Mouse (Mus musculus) erythroblast, embryonic 14.5 days (primary cell): ENCODE measurements around the gene Prcp. TPM values are rescaled to one million over a fixed set of nuclear protein-coding genes. Genes with fewer than 3 reads are reported as not detected.
"Not testable (repeated sequence)": the region's sequence is repeated elsewhere in the genome, so short reads cannot be mapped to it uniquely, and the experiment has no call there.

Experiments used
- H3K27me3 ChIP-seq: 2 replicates; pipeline ENCODE4 v1.6.1; 2012; ENCODE audit warnings: inconsistent platforms; ENCODE audit not compliant: control insufficient read depth
- H3K36me3 ChIP-seq: 2 replicates; pipeline ENCODE4 v1.6.1; 2012; ENCODE audit warnings: mild to moderate bottlenecking, inconsistent platforms; ENCODE audit not compliant: control insufficient read depth
- H3K4me1 ChIP-seq: 2 replicates; pipeline ENCODE4 v1.6.1; 2012; ENCODE audit warnings: inconsistent platforms; ENCODE audit not compliant: control insufficient read depth
- H3K4me3 ChIP-seq: replicated peaks from 2 replicates; pipeline ENCODE3; 2012; ENCODE audit warnings: moderate library complexity, mild to moderate bottlenecking, inconsistent platforms
- H3K9me3 ChIP-seq: 2 replicates; pipeline ENCODE4 v1.6.1; 2012; ENCODE audit warnings: low read length, inconsistent platforms, mixed read lengths; ENCODE audit not compliant: control insufficient read depth
- GATA1 ChIP-seq: IDR thresholded peaks from 2 replicates; pipeline ENCODE4 v1.6.1; 2012; ENCODE audit warnings: low read length, inconsistent platforms, mixed read lengths
- TAL1 ChIP-seq: IDR thresholded peaks from 3 replicates; pipeline ENCODE4 v1.6.1; 2012; ENCODE audit warnings: low read length, inconsistent platforms, mixed read lengths
- polyA plus RNA-seq: library from polyadenylated mRNA; stranded (reverse); fragments of >175 nt; gene quantifications from 2 replicates; pipeline ENCODE4 v1.2.3, GENCODE M21; 2012

The Prcp gene
- polyA plus RNA-seq, 1 experiment = 2.6 TPM

DNA sequence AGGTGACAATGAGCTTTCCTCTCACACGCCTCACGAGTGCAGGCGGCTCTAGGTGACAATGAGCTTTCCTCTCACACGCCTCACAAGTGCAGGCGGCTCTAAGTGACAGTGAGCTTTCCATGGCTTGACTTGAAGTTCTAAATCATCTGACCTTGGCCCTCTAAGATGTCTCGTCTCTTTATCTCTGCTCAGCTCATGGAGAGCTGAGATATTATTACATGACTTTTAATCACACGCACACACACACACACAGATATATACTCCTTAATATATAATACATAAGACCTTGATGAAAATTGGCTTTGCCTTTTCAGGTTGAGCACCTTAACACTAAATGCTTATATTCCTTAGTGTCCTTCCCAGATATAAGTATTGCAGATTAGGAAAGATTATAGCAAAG is 12.5 kb downstream of the Prcp start:
- TF ChIP-seq GATA1 = no peak; the same call in 1 of the 2 replicates
- no peak for TF ChIP-seq TAL1
- Histone ChIP-seq H3K36me3 (peaks cover 80% of the 10 kb centered on the region), H3K4me3 (peak overlapping the region; percentile 25), H3K27me3 (no peaks in the 10 kb centered on the region), H3K9me3 (no peaks in the 10 kb centered on the region), H3K4me1 (peaks cover 76% of the 10 kb centered on the region)

DNA sequence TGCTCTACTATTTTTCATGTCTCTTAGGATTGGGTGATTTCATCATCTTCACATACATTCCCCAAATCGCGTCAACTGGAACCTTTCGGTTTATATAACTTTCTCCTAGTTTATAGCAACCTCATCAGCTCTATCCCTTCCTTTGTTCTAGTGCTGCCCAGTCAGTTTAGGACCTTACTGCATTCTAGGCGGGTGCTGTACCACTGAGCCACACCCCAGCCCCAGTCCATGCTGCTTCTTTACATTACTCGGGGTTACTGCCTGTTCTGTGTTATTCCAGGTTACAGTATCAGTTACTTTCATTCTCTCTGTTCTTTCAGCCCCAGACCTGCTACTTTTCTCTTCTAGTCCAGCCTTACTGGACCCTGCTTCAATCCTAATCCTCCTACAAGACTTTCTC is 13.0 kb downstream of the Prcp start:
- H3K36me3 ChIP-seq = peaks cover 80% of the 10 kb centered on the region
- peaks cover 72% of the 10 kb centered on the region for H3K4me1 ChIP-seq
- TF ChIP-seq GATA1 = no peak
- no peak for TF ChIP-seq TAL1
- no peaks in the 10 kb centered on the region for H3K27me3 ChIP-seq
- H3K4me3 ChIP-seq = peak overlapping the region; percentile 9
- H3K9me3 ChIP-seq = no peaks in the 10 kb centered on the region

DNA sequence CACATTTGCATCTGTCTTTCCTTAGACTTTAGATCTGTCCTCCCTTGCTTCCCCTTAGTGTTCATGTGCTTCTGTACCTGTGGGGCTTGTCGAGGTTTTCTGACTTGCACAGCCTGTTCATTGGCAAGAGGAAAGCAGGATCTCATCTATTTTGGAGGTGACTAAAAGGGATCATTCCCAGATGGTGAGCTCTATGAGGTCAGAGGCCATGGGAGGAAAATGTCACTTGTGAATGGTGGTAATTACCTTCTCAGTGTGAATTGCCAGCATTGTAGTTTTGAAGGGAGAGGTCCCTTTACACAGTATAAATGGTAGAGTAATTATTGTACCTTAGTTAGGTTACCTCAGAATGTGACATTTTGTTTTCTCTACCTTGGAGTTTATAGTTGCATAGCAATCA is 15.9 kb downstream of the Prcp start:
- TF ChIP-seq TAL1 (no peak), GATA1 (no peak)
- Histone ChIP-seq H3K27me3 (no peaks in the 10 kb centered on the region), H3K4me3 (no peak overlapping the region), H3K4me1 (peaks cover 42% of the 10 kb centered on the region), H3K36me3 (peaks cover 61% of the 10 kb centered on the region), H3K9me3 (no peaks in the 10 kb centered on the region)

DNA sequence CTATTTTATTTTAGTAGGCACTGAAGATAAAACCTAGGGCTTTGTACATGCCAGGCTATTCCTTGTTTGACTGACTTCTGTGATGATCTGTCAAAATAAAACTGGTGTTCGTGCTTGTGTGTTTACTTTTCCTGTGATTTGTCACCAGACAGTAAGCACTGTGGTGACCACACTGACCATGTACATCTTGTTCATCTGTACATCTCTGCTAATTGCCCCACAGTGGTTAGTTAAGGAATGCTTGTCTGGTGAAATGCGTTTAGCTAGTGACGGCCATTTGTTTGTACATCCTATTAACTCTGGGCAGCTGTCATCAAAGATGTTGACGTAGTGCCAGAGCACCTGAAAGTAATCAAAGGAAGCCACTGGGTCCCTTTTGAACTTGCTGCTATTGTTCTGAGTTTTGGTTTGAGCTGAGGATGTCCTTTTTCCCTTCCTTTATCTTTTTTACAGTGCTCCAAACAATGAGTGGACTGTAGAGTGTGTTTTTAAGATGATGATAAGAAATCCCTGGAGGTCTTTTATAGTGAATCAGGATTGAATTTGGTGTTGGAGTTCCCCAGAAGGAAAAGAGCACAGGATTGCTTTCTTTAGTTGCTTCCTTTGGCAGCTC is 16.5 kb downstream of the Prcp start:
- no peak overlapping the region for H3K4me3 ChIP-seq
- H3K9me3 ChIP-seq = no peaks in the 10 kb centered on the region
- peaks cover 39% of the 10 kb centered on the region for H3K4me1 ChIP-seq
- TF ChIP-seq GATA1 = no peak
- TF ChIP-seq TAL1 = no peak
- peaks cover 57% of the 10 kb centered on the region for H3K36me3 ChIP-seq
- no peaks in the 10 kb centered on the region for H3K27me3 ChIP-seq

DNA sequence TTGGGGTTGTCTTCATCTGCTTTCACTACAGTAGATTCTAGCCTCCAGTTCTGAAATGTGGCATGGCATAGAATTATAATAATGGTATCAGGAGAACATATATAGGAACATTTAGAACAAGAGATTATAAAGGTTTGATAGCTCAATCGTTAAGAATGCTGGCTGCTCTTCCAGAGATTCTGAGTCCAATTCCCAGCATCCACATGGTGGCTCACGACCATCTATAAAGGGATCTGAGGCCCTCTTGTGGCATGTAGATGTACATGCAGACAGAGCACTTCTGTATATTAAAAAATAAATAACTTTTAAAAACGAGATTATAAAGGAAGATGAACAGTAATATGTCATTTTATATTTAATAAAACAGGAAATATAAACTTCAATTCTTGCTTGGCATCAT is 19.2 kb downstream of the Prcp start:
- peaks cover 23% of the 10 kb centered on the region for H3K4me1 ChIP-seq
- H3K27me3 ChIP-seq = no peaks in the 10 kb centered on the region
- H3K36me3 ChIP-seq = peaks cover 40% of the 10 kb centered on the region
- H3K4me3 ChIP-seq = no peak overlapping the region
- TF ChIP-seq GATA1 = no peak
- no peak for TF ChIP-seq TAL1
- no peaks in the 10 kb centered on the region for H3K9me3 ChIP-seq

DNA sequence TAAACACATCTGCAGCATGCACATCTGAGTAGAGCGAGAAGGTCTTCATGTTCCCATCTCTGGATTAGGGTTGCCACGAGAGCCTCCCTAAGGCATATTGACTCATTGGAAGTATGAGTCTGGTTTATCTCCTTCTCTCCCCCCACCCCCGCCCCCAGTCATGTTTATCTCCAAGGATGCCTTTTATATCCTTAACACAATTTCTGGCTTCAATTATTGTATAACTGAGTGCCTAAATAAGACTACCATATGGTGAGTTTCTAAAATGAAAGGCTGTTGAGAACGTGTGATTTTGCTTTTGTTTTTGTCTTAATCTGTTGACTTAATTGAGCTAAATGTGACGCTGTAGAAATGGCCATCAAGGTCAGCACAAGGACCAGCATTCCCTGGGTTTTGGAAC is 21.8 kb downstream of the Prcp start:
- Histone ChIP-seq H3K36me3 (peaks cover 17% of the 10 kb centered on the region), H3K9me3 (no peaks in the 10 kb centered on the region), H3K4me3 (no peak overlapping the region), H3K27me3 (no peaks in the 10 kb centered on the region), H3K4me1 (peaks cover 12% of the 10 kb centered on the region)
- TF ChIP-seq GATA1 (no peak), TAL1 (no peak)

DNA sequence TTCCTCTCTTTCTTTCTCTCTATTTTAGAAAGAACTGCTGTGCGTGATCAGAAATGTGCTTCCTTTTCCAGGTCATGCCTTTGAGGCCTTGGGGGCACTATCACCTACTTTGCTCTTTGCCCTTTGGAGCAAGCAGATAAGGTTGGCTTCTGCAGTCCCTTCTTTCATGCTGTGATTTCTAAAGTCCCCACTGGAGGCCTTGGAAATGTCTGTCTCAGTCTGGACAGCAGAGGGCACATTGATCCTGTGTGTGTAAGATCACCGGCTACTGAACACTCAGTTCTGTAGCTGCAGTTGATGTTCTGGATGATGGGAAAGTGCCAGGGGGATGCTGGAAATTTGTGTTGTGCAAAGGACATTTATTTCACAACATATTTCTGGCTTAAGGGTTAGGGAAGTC is 22.8 kb downstream of the Prcp start:
- Histone ChIP-seq H3K27me3 (no peaks in the 10 kb centered on the region), H3K4me1 (peaks cover 12% of the 10 kb centered on the region), H3K9me3 (no peaks in the 10 kb centered on the region), H3K4me3 (no peak overlapping the region), H3K36me3 (peaks cover 18% of the 10 kb centered on the region)
- no peak for TF ChIP-seq GATA1
- TF ChIP-seq TAL1 = no peak

DNA sequence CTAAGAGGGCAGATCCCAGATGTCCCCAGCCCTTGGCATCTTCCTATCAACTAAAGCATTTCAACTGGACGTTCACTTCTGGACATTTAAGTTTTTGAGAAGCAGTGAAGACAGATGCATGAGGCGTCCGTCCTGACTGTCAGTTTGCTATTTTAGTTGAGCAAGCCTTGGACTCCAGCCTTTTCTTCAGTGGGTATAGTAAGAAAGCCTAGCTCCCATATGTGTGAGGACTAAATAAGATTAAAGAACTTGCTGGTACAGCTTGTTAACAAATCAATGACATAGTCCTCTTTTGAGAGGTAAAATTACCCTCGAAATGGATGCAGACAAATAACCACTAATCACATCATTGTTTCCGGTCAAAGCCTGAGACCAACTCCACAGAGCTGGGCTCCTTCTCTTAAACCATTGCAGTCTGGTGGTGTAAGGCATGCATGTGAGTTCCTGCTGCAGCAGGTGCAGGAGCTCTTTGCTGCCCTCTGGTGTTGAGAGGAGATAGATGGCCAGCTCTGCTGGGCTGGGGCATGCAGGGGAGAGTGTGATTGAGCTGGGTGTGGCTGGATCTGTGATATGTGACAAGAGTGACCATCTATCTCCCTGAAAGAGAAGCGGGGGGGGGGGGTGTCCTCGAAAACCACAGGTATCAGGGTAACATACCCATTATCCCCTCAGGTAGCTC is 29.2 kb downstream of the Prcp start:
- Histone ChIP-seq H3K4me1 (peaks cover 11% of the 10 kb centered on the region), H3K9me3 (no peaks in the 10 kb centered on the region), H3K4me3 (no peak overlapping the region), H3K27me3 (no peaks in the 10 kb centered on the region), H3K36me3 (peaks cover 38% of the 10 kb centered on the region)
- TF ChIP-seq TAL1 (no peak), GATA1 (no peak)

DNA sequence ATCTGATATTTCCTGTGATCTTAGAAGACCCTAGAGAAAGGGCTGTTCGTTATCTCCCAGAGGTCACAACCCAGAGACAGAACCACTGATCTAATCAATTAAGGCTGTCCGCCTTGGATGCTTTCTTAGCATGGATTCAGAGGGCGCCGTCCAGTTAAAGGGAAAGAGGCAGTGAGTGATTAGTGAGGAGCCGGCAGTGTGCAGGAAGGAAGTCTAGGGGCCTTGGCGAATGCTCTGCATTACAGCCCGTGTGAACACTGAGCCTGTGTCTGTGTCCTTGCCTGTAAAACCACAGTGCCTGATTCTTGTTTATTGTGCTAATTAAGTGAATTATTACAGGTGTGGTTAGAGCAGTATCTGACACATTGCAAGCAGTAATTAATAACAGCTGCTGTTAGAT is 30.0 kb downstream of the Prcp start:
- H3K36me3 ChIP-seq = peaks cover 44% of the 10 kb centered on the region
- H3K9me3 ChIP-seq, H3K27me3 ChIP-seq, H3K4me3 ChIP-seq, H3K4me1 ChIP-seq: not testable (repeated sequence)

DNA sequence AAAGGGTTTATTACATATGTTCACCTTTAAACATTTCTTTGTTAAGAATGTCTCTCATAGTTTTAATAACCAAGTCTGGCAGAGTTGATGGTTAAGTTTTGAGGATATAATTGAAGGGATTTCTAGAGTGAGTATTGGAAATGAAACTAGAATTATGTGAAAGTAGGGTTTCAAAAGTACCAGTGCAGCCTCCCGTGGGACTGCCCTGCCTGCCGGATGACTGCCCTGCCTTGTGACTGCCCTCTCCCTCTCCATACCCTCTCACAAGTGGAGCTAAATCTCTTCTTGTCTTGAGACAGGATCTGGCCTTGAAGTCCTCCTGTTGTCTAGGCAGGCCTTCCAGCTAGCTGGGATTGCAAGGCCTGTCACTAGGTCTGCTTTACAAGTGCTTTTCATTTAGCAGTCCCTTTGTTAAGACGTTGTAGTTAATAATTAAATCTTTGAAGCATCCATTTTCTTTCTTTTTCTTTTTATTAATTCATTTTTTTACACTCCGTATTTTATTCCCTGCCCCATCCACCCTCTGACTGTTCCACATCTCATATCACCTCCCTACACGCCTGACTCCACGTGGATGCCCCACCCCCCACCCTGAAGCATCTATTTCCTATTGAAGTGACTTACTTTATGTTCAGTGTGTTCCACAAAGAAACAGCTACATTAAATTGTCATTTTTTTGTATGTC is 46.0 kb downstream of the Prcp start:
- H3K36me3 ChIP-seq = peaks cover 54% of the 10 kb centered on the region
- no peak overlapping the region for H3K4me3 ChIP-seq
- H3K9me3 ChIP-seq = no peaks in the 10 kb centered on the region
- no peaks in the 10 kb centered on the region for H3K4me1 ChIP-seq
- H3K27me3 ChIP-seq = no peaks in the 10 kb centered on the region
- no peak for TF ChIP-seq GATA1
- TF ChIP-seq TAL1 = no peak
